Mouse (Mus musculus) erythroblast, embryonic 14.5 days (primary cell): ENCODE measurements around the gene Gas7.

Experiments
- GATA1 ChIP-seq: IDR thresholded peaks from 2 replicates; pipeline ENCODE4 v1.6.1; 2012; ENCODE audit warnings: low read length, inconsistent platforms, mixed read lengths
- TAL1 ChIP-seq: IDR thresholded peaks from 3 replicates; pipeline ENCODE4 v1.6.1; 2012; ENCODE audit warnings: low read length, inconsistent platforms, mixed read lengths

DNA sequence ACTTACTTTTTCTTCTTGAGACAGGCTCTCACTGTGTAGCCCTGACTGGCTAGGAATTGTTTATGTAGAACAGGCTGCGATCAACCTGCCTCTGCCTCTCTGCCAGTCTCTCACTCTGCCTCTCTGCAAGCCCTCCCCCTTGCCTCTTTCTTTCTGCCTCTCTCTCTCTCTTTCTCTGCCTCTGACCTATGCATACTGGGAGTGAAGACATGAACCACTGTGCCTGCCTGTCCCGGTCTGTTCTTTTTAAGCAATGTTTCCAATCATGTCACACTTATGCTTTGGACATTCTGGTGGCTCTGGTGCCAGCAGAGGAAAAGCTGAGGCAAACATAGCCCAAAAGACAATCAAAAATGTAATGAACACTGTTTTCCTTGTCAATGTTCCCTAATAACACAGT, 69.5 kb downstream of the Gas7 start:
- TF ChIP-seq GATA1 = no peak
- no peak for TF ChIP-seq TAL1
